Mouse (Mus musculus) erythroblast, adult 5-6 weeks (primary cell): ENCODE results near the gene Kcnab2. TPM values are rescaled to one million over a fixed set of nuclear protein-coding genes. Genes with fewer than 3 reads are reported as not detected.
A peak's percentile ranks its signal among the peaks of the same experiment; 100 is the strongest.

Source experiments
- ATAC-seq: replicated peaks from 2 replicates; pipeline ENCODE4 v1.8.0; 2016; ENCODE audit warnings: moderate number of reproducible peaks, mild to moderate bottlenecking, moderate TSS enrichment, inconsistent platforms; ENCODE audit not compliant: poor library complexity, low FRiP score, severe bottlenecking
- total RNA-seq, 2 experiments: library from RNA; stranded (forward) in 1 of 2; stranded (reverse) in 1 of 2; fragments of 150-400 nt in 1 of 2; fragments of 200-764, 138-1000 nt in 1 of 2; gene quantifications; 2 replicates each; pipeline versions ENCODE4 v1.2.3 to v1.2.4; 2015 to 2017; ENCODE audit warnings: low replicate concordance in 2 of 2

Gene Kcnab2
- total RNA-seq, 2 experiments from 2014 or later: 9.2 to 12.1 TPM

DNA sequence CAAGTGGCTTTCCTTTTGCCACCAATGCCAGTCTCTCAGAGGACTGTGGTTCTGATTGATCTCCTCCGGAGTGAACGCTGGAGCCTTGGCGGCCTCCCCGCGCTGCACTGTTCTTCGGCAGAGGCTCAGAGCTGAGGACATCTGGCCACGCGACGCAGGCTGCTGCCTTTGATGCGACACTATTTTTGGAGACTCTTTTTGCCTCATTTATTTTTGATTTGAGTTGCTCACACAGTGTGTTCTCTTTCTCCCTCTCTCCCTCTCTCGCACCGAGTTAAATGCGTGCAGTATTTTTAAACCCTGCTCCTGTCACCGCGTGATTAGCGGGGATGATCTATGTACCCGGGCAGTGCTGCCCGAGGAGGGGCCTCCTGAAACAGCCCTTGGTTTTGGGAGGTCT lies 21.1 kb downstream of the Kcnab2 start:
- no peak for ATAC-seq

DNA sequence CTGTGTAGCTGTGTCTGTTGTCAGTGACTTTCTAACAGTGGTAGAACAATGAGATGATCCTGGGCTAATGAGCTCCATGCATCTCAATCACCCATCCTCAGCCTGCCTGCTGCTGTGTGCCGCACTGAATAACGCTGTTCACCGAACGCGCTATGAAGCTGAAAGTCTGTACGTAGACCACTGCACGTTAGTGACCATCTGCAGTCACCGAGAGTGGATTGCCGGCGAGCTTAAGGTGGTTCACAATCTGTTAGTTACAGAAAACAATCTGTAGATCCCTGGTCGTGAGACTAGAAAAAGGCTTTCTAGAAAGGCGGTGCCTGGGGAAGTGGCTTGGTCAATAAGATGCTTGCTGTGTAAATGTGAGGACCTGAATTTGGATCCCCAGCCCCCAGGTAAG lies 23.5 kb downstream of the Kcnab2 start:
- ATAC-seq: no peak

- no peak for ATAC-seq
Measured at GRCm38 (mm10) chr4:152453079-152453478, 24.6 kb downstream of the Kcnab2 start.

DNA sequence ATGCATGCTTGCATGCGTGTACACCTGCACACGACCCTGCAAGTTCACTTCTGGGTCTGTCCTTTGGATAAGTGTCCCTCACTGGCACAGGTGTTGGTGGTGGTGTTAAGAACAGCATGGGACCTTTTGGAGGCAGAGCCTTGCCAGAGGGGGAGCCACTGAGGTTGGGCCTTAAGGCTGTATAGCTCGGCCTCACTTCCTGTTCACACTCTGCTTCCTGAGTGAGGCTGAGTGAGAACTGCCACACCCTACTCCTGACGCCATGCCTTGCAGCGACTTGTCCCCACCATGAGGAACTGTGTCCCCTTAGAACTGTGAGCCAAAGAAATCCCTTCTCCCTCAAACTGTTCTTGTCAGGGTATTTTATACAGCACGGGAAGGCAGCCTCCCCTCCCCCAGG lies 26.3 kb downstream of the Kcnab2 start:
- ATAC-seq: no peak

DNA sequence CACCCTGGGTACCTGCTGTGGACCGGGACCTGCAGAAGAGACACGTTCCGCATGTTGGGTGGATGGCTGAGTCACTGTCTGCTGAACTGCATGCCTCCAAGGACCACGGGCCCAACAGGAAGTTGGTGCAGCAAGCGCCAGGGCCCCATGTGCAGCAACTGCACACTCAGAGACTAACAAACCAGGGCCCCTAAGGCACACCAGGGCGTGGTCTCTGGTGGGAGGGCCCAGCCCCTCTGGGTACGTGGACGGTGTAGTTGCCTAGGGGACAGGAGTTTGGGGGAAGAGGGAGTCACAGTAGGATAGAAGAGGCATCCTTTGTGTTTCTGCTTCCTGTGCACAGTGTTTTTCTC lies 29.0 kb downstream of the Kcnab2 start:
- no peak for ATAC-seq

DNA sequence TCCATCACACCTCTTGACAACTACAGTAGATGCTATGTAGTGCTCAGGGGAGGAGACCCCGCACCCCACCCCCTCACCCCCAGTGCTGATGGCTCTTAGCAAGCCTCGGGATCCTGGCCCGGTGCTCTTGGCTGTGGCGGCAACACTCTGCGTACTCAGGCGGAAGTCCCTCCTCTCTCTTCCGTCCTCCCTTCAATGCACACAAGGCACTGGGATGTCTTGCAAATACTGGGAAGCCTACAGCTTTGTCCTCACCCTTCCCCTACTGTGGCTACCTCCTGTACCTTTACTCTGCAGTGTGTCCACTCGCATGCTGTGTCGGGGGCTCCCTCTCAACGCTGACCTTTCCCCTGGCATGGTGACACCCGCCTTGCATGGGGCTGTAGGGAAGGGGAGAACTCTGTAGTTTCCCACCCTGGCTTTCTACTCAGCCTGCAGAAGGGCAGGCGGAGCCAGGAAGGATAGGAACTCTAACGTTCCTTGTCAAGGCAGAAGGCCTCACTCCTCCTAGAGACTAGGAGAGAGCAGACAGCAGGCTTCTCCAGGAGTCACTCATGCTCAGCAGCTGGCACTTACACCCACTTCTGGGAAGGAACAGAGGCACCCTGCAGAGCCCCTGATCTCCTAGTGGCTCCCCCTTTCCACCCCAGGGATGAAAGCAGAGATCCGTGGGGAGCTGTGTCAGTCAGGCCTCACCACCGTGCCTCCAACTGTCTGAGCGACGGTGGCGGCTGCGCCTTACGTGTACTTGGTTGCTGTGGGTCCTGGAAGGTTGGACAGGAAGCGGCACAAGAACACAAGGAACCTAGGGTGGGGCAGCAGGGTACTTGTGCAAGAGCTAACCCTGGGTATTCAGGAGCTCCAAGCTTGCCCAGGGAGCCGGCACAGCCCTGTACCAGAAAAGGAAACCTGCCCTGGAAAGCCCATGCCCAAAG lies 29.7 kb downstream of the Kcnab2 start:
- no peak for ATAC-seq

- no peak for ATAC-seq
Measured at GRCm38 (mm10) chr4:152446178-152446577, 31.5 kb downstream of the Kcnab2 start.

DNA sequence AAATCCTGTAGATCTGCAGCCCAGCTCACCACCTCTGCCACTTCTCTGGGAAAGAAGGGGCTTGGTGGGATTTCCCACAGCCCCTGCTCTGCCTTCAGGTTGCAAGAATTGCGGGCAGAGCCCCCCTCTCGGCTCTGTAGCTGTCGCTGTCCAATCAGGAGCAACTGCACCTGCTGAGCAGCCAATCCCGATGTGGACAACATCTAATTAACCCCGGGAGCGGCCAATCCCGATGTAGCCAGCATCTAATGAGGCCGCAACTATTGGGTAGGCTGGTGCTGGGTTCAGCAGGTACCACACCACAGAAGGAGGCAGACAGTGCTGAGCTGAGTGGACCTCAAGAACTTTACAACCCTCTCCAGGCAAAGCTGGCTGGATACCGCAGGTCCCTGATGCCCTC lies 36.1 kb downstream of the Kcnab2 start:
- ATAC-seq: no peak

GRCm38 (mm10) chr4:152440882-152441281 lies 36.8 kb downstream of the Kcnab2 start:
- ATAC-seq: no peak

DNA sequence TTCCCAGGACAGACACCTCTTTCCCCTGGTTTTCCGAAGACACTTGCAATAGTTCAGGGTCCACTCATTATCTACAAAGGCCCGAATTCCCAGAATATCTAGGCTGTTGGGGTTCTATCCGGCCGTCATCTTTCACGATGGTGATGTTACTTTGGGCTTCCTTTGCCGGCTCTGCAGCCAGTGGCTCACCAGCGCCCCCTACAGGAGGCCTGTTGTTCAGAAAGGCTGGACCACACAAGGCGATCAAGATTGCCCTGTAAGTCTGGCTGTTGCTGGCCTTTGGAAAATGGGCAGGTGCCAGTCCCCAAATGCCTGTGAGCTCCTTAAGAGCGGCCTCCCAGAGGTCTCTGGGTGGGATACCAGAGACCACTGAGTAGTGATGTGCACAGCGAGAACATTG lies 42.4 kb downstream of the Kcnab2 start:
- peak; percentile 61; the same call in 1 of the 2 replicates for ATAC-seq

GRCm38 (mm10) chr4:152434836-152435235 lies 42.8 kb downstream of the Kcnab2 start:
- peak; percentile 63; the same call in 1 of the 2 replicates for ATAC-seq

GRCm38 (mm10) chr4:152432308-152432707 lies 45.4 kb downstream of the Kcnab2 start:
- ATAC-seq: no peak

- no peak for ATAC-seq
Measured at GRCm38 (mm10) chr4:152428259-152428658, 49.4 kb downstream of the Kcnab2 start.

DNA sequence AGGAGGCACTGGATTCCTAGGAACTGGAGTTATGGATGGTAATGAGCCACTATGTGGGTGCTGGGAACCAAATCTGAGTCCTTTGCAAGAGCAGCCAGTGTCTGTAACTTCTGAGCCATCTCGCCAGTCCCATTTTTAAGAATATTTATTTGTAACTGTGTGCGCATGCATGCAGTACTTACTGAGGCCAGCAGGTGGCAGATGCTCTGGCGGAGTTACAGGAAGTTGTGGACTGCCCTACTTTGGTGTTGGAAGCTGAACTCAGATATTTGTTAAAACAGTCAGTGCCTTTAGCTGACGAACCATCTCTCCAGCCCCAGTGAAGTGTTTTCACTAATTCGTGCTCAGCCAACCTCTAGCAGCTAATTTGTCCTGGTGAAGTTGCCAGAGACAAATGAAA lies 52.7 kb downstream of the Kcnab2 start:
- no peak for ATAC-seq

GRCm38 (mm10) chr4:152424341-152424740 lies 53.3 kb downstream of the Kcnab2 start:
- ATAC-seq: no peak

GRCm38 (mm10) chr4:152423576-152423975 lies 54.1 kb downstream of the Kcnab2 start:
- no peak for ATAC-seq

DNA sequence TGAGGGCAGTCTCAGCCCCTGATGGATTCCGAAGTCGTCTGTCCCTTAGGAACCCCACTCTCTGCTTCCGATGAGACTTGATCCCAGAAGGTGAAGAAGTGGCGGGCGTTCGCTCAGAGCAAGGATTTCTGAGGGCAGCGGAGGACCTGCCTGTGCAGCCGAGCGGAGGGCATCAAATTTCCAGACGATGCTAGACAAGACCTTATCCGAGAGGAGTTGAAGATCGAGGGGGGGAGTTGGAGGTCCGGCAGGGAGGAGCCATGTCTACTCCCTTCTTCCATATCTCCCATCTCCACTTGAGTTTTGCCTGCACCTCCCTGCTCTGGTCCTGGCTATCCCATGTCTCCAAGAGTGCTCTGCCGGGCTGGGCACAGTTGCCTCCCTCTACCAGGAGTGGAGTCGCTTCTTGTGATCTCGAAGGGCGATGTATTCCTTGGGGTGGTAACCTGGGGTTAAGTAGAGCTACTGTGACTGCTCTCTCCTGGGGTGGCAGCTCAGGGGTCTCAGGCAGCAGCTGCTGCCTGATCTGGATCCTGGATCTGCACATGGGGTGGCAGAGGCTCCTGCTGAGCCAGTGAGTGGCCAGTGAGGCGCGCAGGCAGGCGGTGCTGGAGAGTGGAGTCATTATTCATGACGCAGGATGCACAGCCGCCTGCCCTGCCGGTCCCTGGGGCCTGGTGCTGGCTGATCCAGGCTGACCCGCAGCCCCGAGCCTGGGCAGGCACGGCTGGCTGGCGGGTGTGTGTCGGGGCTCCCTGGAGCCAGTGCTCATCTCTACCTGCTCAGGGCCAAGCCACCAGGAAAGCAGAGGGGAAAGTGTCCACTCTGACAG lies 59.2 kb downstream of the Kcnab2 start:
- no peak for ATAC-seq

- ATAC-seq: no peak
Measured at GRCm38 (mm10) chr4:152412524-152413080, 65.1 kb downstream of the Kcnab2 start.

DNA sequence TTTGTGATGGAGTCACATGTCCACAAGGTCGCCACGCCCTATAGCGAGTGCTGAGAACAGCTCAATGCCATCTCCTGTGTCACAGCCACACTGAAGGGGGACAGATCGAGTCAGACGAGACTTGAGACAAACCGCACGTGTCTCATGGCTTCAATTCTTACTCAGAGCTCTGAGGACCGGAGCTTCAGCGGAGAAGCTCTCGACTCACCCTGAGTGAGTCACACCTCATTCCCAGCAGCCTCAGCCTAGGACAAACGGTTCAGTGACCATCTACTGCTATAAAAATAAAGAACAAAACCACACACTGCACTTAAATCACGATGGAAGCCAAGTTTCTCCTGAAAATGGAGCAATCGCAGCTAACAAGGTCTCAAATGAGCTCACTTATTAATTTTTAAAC lies 66.7 kb downstream of the Kcnab2 start:
- no peak for ATAC-seq

DNA sequence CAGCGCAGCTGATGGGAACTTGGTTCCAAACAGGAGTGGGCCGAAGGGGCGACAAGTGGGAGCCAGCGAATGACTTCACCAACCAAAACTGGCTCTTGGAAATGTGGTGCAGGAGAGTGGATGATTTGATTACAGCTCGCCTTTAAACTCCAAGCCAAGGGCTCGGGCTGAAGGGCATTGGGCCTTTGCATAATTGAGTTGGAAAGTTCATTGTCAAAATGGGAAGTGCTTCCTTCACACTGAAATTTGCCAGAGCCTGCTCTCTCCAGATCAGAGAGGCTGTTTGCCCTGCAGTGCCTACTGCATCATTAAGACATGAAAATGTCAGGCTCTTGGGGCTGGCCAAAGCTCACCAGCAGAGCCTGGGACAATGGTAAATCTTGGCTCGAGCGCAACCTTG lies 71.1 kb downstream of the Kcnab2 start:
- ATAC-seq: no peak
